Mouse (Mus musculus): ENCODE results near the gene Slc26a3. TPM values are rescaled to one million over a fixed set of nuclear protein-coding genes. Genes with fewer than 3 reads are reported as not detected.

The Slc26a3 gene
- 0.18 TPM in 1 of 2 replicates, not detected in the other for polyA plus RNA-seq (2015; fragmentation: Nextera tagmentation; extraction: Ambion mirVana)

GRCm38 (mm10) chr12:31390571-31390970, at the start of gene Slc26a3:
Gene Slc26a3 (plus strand): TSS chr12:31390871.
- Histone ChIP-seq H3K4me2 (no peak within 1 kb of the TSS), H3K9ac (no peak within 1 kb of the TSS), H3K4me1 (replicated peaks) (no peaks in the 10 kb centered on the region), H3K36me3 (no peaks in the 10 kb centered on the region), H3K27me3 (no peaks in the 10 kb centered on the region), H3K4me3 (no peak within 1 kb of the TSS), H3K27ac (replicated peaks) (no peak within 1 kb of the TSS), H3K9me3 (no peaks in the 10 kb centered on the region)
- 79% methylated on average over 3 of the region's 3 CpGs for WGBS
- ATAC-seq (ENCODE audit: low read depth): no peak

GRCm38 (mm10) chr12:31350191-31350943, 40.3 kb upstream of the Slc26a3 start:
- H3K27me3 ChIP-seq: no peaks in the 10 kb centered on the region
- H3K27ac ChIP-seq (replicated peaks): no peak overlapping the region
- H3K36me3 ChIP-seq: peaks cover 23% of the 10 kb centered on the region
- WGBS: 31% methylated on average over 15 of the region's 15 CpGs
- H3K4me3 ChIP-seq: peak overlapping the region; percentile 99
- ATAC-seq (ENCODE audit: low read depth): 0 out of 2 replicates have a peak, but pooled peaks have one; percentile 2
- peaks cover 19% of the 10 kb centered on the region for H3K4me1 ChIP-seq (replicated peaks)
- no peaks in the 10 kb centered on the region for H3K9me3 ChIP-seq
- peak overlapping the region; percentile 97 for H3K9ac ChIP-seq
- H3K4me2 ChIP-seq: peak overlapping the region; percentile 98

- peak within 1 kb of the TSS; percentile 97 for H3K9ac ChIP-seq
- H3K36me3 ChIP-seq: peaks cover 23% of the 10 kb centered on the region
- peak within 1 kb of the TSS; percentile 98 for H3K4me2 ChIP-seq
- H3K4me1 ChIP-seq (replicated peaks): peaks cover 19% of the 10 kb centered on the region
- H3K4me3 ChIP-seq: peak within 1 kb of the TSS; percentile 99
- ATAC-seq (ENCODE audit: low read depth): peak; percentile 100
- no peaks in the 10 kb centered on the region for H3K27me3 ChIP-seq
- 6% methylated on average over 66 of the region's 66 CpGs for WGBS
- no peaks in the 10 kb centered on the region for H3K9me3 ChIP-seq
- peak within 1 kb of the TSS; percentile 79 for H3K27ac ChIP-seq (replicated peaks)
These were observed 39.4 kb upstream of the Slc26a3 start, which contains the start of gene Dld for GRCm38 (mm10) chr12:31350944-31351928. Gene Dld (minus strand): TSS chr12:31351453.

- no peak for ATAC-seq (ENCODE audit: low read depth)
- Histone ChIP-seq H3K4me2 (no peak overlapping the region), H3K36me3 (no peaks in the 10 kb centered on the region), H3K4me3 (no peak overlapping the region), H3K27me3 (no peaks in the 10 kb centered on the region), H3K9ac (no peak overlapping the region), H3K27ac (replicated peaks) (no peak overlapping the region), H3K9me3 (no peaks in the 10 kb centered on the region), H3K4me1 (replicated peaks) (no peaks in the 10 kb centered on the region)
- WGBS: 66% methylated on average over 3 of the region's 3 CpGs
These were observed 24.2 kb upstream of the Slc26a3 start for GRCm38 (mm10) chr12:31366428-31366827.

GRCm38 (mm10) chr12:31367721-31368120, 22.9 kb upstream of the Slc26a3 start:
- 78% methylated on average over 5 of the region's 5 CpGs for WGBS
- ATAC-seq (ENCODE audit: low read depth): no peak
- Histone ChIP-seq H3K27me3 (no peaks in the 10 kb centered on the region), H3K9me3 (no peaks in the 10 kb centered on the region), H3K4me2 (no peak overlapping the region), H3K4me1 (replicated peaks) (no peaks in the 10 kb centered on the region), H3K27ac (replicated peaks) (no peak overlapping the region), H3K4me3 (no peak overlapping the region), H3K9ac (no peak overlapping the region), H3K36me3 (no peaks in the 10 kb centered on the region)

- WGBS: 88% methylated on average over 1 of the region's 1 CpGs
These were observed 21.6 kb upstream of the Slc26a3 start for GRCm38 (mm10) chr12:31369118-31369517.

GRCm38 (mm10) chr12:31369656-31370055, 21.0 kb upstream of the Slc26a3 start:
- WGBS: 87% methylated on average over 7 of the region's 7 CpGs

More at GRCm38 (mm10) chr12:31369118-31369517, 21.6 kb upstream of the Slc26a3 start:
- H3K4me1 ChIP-seq (replicated peaks): no peaks in the 10 kb centered on the region
- no peak for ATAC-seq (ENCODE audit: low read depth)
- no peak overlapping the region for H3K27ac ChIP-seq (replicated peaks)
- H3K9ac ChIP-seq: no peak overlapping the region
- H3K36me3 ChIP-seq: no peaks in the 10 kb centered on the region
- H3K4me2 ChIP-seq: no peak overlapping the region
- no peaks in the 10 kb centered on the region for H3K9me3 ChIP-seq
- H3K4me3 ChIP-seq: no peak overlapping the region
- no peaks in the 10 kb centered on the region for H3K27me3 ChIP-seq

GRCm38 (mm10) chr12:31374603-31375282, 15.9 kb upstream of the Slc26a3 start:
- peak; percentile 89 for ATAC-seq (ENCODE audit: low read depth)
- H3K4me2 ChIP-seq: peak overlapping the region; percentile 44
- H3K27ac ChIP-seq (replicated peaks): no peak overlapping the region
- H3K9me3 ChIP-seq: no peaks in the 10 kb centered on the region
- 36% methylated on average over 9 of the region's 9 CpGs for WGBS
- H3K9ac ChIP-seq: 0 out of 2 replicates have a peak overlapping the region, but pooled peaks have one; percentile 53
- H3K4me1 ChIP-seq (replicated peaks): peaks cover 11% of the 10 kb centered on the region
- H3K27me3 ChIP-seq: no peaks in the 10 kb centered on the region
- no peak overlapping the region for H3K4me3 ChIP-seq
- no peaks in the 10 kb centered on the region for H3K36me3 ChIP-seq

More at GRCm38 (mm10) chr12:31369656-31370055, 21.0 kb upstream of the Slc26a3 start:
- Histone ChIP-seq H3K4me3 (no peak overlapping the region), H3K4me2 (no peak overlapping the region), H3K9ac (no peak overlapping the region), H3K27ac (replicated peaks) (no peak overlapping the region), H3K4me1 (replicated peaks) (no peaks in the 10 kb centered on the region), H3K9me3 (no peaks in the 10 kb centered on the region), H3K36me3 (no peaks in the 10 kb centered on the region), H3K27me3 (no peaks in the 10 kb centered on the region)
- no peak for ATAC-seq (ENCODE audit: low read depth)

- ATAC-seq (ENCODE audit: low read depth): no peak
- Histone ChIP-seq H3K9me3 (no peaks in the 10 kb centered on the region), H3K27me3 (no peaks in the 10 kb centered on the region), H3K36me3 (no peaks in the 10 kb centered on the region), H3K9ac (no peak overlapping the region), H3K4me3 (no peak overlapping the region), H3K4me1 (replicated peaks) (peaks cover 11% of the 10 kb centered on the region), H3K4me2 (no peak overlapping the region), H3K27ac (replicated peaks) (no peak overlapping the region)
- WGBS: 78% methylated on average over 4 of the region's 4 CpGs
These were observed 15.4 kb upstream of the Slc26a3 start for GRCm38 (mm10) chr12:31375283-31375615.

GRCm38 (mm10) chr12:31376326-31376950, 14.2 kb upstream of the Slc26a3 start:
- Histone ChIP-seq H3K27ac (replicated peaks) (no peak overlapping the region), H3K9ac (peak overlapping the region; percentile 53), H3K27me3 (no peaks in the 10 kb centered on the region), H3K36me3 (no peaks in the 10 kb centered on the region), H3K4me1 (replicated peaks) (peaks cover 11% of the 10 kb centered on the region), H3K9me3 (no peaks in the 10 kb centered on the region), H3K4me2 (peak overlapping the region; percentile 48), H3K4me3 (peak overlapping the region; percentile 23)
- ATAC-seq (ENCODE audit: low read depth): peak; percentile 77
- WGBS: 19% methylated on average over 13 of the region's 13 CpGs

- H3K9ac ChIP-seq: no peak overlapping the region
- no peak overlapping the region for H3K27ac ChIP-seq (replicated peaks)
- no peaks in the 10 kb centered on the region for H3K27me3 ChIP-seq
- peaks cover 11% of the 10 kb centered on the region for H3K4me1 ChIP-seq (replicated peaks)
- no peak for ATAC-seq (ENCODE audit: low read depth)
- no peaks in the 10 kb centered on the region for H3K9me3 ChIP-seq
- WGBS: 84% methylated on average over 11 of the region's 11 CpGs
- no peak overlapping the region for H3K4me3 ChIP-seq
- H3K36me3 ChIP-seq: no peaks in the 10 kb centered on the region
- no peak overlapping the region for H3K4me2 ChIP-seq
These were observed 13.4 kb upstream of the Slc26a3 start for GRCm38 (mm10) chr12:31377241-31377640.
